Mouse (Mus musculus) hindbrain, embryonic 11.5 days (tissue): ENCODE data around the gene Veph1. TPM values are rescaled to one million over a fixed set of nuclear protein-coding genes. Genes with fewer than 3 reads are reported as not detected.

Experiments
- ATAC-seq: fragments of 200-750 bp; cut with Nextera tagmentation; 2 replicates; pipeline ENCODE4 v1.8.0; 2017; ENCODE audit warnings: mild to moderate bottlenecking, moderate TSS enrichment, moderate library complexity; ENCODE audit not compliant: low FRiP score
- DNase-seq: peaks from one replicate; pipeline ENCODE4 v3.0.0-alpha.2; 2015; ENCODE audit warnings: low spot score
- H3K27ac ChIP-seq: fragments of 300-500 bp; sonication (generic); 2 replicates; pipeline ENCODE4 v1.5.1; 2014; ENCODE audit warnings: mild to moderate bottlenecking, low read depth, low read length
- H3K27me3 ChIP-seq: fragments of 300-500 bp; sonication (generic); 2 replicates; pipeline ENCODE4 v1.6.1; 2014; ENCODE audit warnings: mild to moderate bottlenecking, low read length, moderate library complexity, mixed read lengths; ENCODE audit not compliant: control insufficient read depth, insufficient read depth
- H3K36me3 ChIP-seq: fragments of 300-500 bp; sonication (generic); 2 replicates; pipeline ENCODE4 v1.6.1; 2014; ENCODE audit warnings: mild to moderate bottlenecking, low read length, moderate library complexity, mixed read lengths; ENCODE audit not compliant: control insufficient read depth, insufficient read depth
- H3K4me1 ChIP-seq: fragments of 300-500 bp; sonication (generic); replicated peaks from 2 replicates; pipeline ENCODE4 v1.6.1; 2014; ENCODE audit warnings: low read length, mixed read lengths; ENCODE audit not compliant: control insufficient read depth, insufficient read depth
- H3K4me2 ChIP-seq: fragments of 300-500 bp; sonication (generic); replicated peaks from 2 replicates; pipeline ENCODE4 v1.6.1; 2014; ENCODE audit warnings: mild to moderate bottlenecking, low read depth, low read length
- H3K4me3 ChIP-seq: fragments of 300-500 bp; sonication (generic); 2 replicates; pipeline ENCODE4 v1.5.1; 2014; ENCODE audit warnings: low read depth, low read length
- H3K9ac ChIP-seq: fragments of 300-500 bp; sonication (generic); 2 replicates; pipeline ENCODE4 v1.6.1; 2014; ENCODE audit warnings: low read depth, low read length
- H3K9me3 ChIP-seq: fragments of 300-500 bp; sonication (generic); 2 replicates; pipeline ENCODE4 v1.6.1; 2016; ENCODE audit warnings: low read length; ENCODE audit not compliant: control insufficient read depth
- WGBS: fragments of 180-500 bp; shearing (Covaris S2); extraction: QIAGEN DNeasy Blood & Tissue Kit; methylation state at CpG from one replicate; pipeline ENCODE4 v1.1.7; 2014; 5-methylcytosine and 5-hydroxymethylcytosine counted together
- polyA plus RNA-seq: library from polyadenylated mRNA; unstranded; fragments of >200 nt; fragmentation: Nextera tagmentation; extraction: Ambion mirVana; gene quantifications from 2 replicates; pipeline ENCODE4 v1.2.1, GENCODE M21; 2014

The Veph1 gene
- polyA plus RNA-seq, 1 experiment from 2014 or later: 26.2 TPM

GRCm38 (mm10) chr3:66101809-66102598 lies 194.6 kb downstream of the Veph1 start:
- ATAC-seq (peak; percentile 96), DNase-seq (peak; percentile 20)
- Histone ChIP-seq H3K4me1 (no peaks in the 10 kb centered on the region), H3K36me3 (no peaks in the 10 kb centered on the region), H3K4me3 (no peak overlapping the region), H3K9ac (no peak overlapping the region), H3K9me3 (no peaks in the 10 kb centered on the region), H3K27me3 (no peaks in the 10 kb centered on the region), H3K4me2 (no peak overlapping the region), H3K27ac (no peak overlapping the region)
- WGBS: 68% methylated on average over 11 of the region's 11 CpGs

- no peak overlapping the region for H3K4me3 ChIP-seq
- 85% methylated on average over 2 of the region's 2 CpGs for WGBS
- H3K36me3 ChIP-seq: no peaks in the 10 kb centered on the region
- H3K9ac ChIP-seq: no peak overlapping the region
- no peak for DNase-seq
- no peak overlapping the region for H3K4me2 ChIP-seq
- H3K4me1 ChIP-seq: no peaks in the 10 kb centered on the region
- no peak overlapping the region for H3K27ac ChIP-seq
- no peaks in the 10 kb centered on the region for H3K9me3 ChIP-seq
- H3K27me3 ChIP-seq: no peaks in the 10 kb centered on the region
- ATAC-seq: no peak
Measured at GRCm38 (mm10) chr3:66101074-66101473, 195.6 kb downstream of the Veph1 start.

GRCm38 (mm10) chr3:66091746-66092145 lies 204.9 kb downstream of the Veph1 start:
- Histone ChIP-seq H3K4me2 (no peak overlapping the region), H3K4me1 (no peaks in the 10 kb centered on the region), H3K27ac (no peak overlapping the region), H3K9me3 (no peaks in the 10 kb centered on the region), H3K9ac (no peak overlapping the region), H3K27me3 (no peaks in the 10 kb centered on the region), H3K36me3 (no peaks in the 10 kb centered on the region), H3K4me3 (no peak overlapping the region)
- DNase-seq: no peak
- WGBS: 66% methylated on average over 2 of the region's 2 CpGs
- no peak for ATAC-seq

GRCm38 (mm10) chr3:66087608-66088007 lies 209.0 kb downstream of the Veph1 start:
- H3K4me3 ChIP-seq: no peak overlapping the region
- no peaks in the 10 kb centered on the region for H3K27me3 ChIP-seq
- 87% methylated on average over 7 of the region's 7 CpGs for WGBS
- H3K36me3 ChIP-seq: no peaks in the 10 kb centered on the region
- ATAC-seq (no peak), DNase-seq (no peak)
- no peak overlapping the region for H3K9ac ChIP-seq
- no peaks in the 10 kb centered on the region for H3K9me3 ChIP-seq
- no peaks in the 10 kb centered on the region for H3K4me1 ChIP-seq
- no peak overlapping the region for H3K4me2 ChIP-seq
- no peak overlapping the region for H3K27ac ChIP-seq

GRCm38 (mm10) chr3:66083856-66084255 lies 212.8 kb downstream of the Veph1 start:
- H3K9me3 ChIP-seq: no peaks in the 10 kb centered on the region
- H3K9ac ChIP-seq: no peak overlapping the region
- H3K4me2 ChIP-seq: no peak overlapping the region
- H3K36me3 ChIP-seq: no peaks in the 10 kb centered on the region
- DNase-seq: no peak
- no peaks in the 10 kb centered on the region for H3K27me3 ChIP-seq
- H3K4me3 ChIP-seq: no peak overlapping the region
- no peaks in the 10 kb centered on the region for H3K4me1 ChIP-seq
- no peak overlapping the region for H3K27ac ChIP-seq
- no peak for ATAC-seq
- 85% methylated on average over 3 of the region's 3 CpGs for WGBS

GRCm38 (mm10) chr3:66083407-66083806 lies 213.2 kb downstream of the Veph1 start:
- no peak for ATAC-seq

GRCm38 (mm10) chr3:66082975-66083374 lies 213.7 kb downstream of the Veph1 start:
- DNase-seq (no peak), ATAC-seq (no peak)
- Histone ChIP-seq H3K4me2 (no peak overlapping the region), H3K4me1 (no peaks in the 10 kb centered on the region), H3K27me3 (no peaks in the 10 kb centered on the region), H3K9ac (no peak overlapping the region), H3K9me3 (no peaks in the 10 kb centered on the region), H3K27ac (no peak overlapping the region), H3K36me3 (no peaks in the 10 kb centered on the region), H3K4me3 (no peak overlapping the region)
- 94% methylated on average over 4 of the region's 4 CpGs for WGBS

More at GRCm38 (mm10) chr3:66083407-66083806, 213.2 kb downstream of the Veph1 start:
- Histone ChIP-seq H3K4me2 (no peak overlapping the region), H3K9me3 (no peaks in the 10 kb centered on the region), H3K36me3 (no peaks in the 10 kb centered on the region), H3K27ac (no peak overlapping the region), H3K4me1 (no peaks in the 10 kb centered on the region), H3K9ac (no peak overlapping the region), H3K4me3 (no peak overlapping the region), H3K27me3 (no peaks in the 10 kb centered on the region)
- no peak for DNase-seq
- 80% methylated on average over 5 of the region's 5 CpGs for WGBS

- no peaks in the 10 kb centered on the region for H3K36me3 ChIP-seq
- WGBS: 71% methylated on average over 3 of the region's 3 CpGs
- DNase-seq: no peak
- no peaks in the 10 kb centered on the region for H3K4me1 ChIP-seq
- no peak overlapping the region for H3K27ac ChIP-seq
- H3K4me2 ChIP-seq: no peak overlapping the region
- no peak for ATAC-seq
- no peaks in the 10 kb centered on the region for H3K27me3 ChIP-seq
- no peaks in the 10 kb centered on the region for H3K9me3 ChIP-seq
- no peak overlapping the region for H3K9ac ChIP-seq
- no peak overlapping the region for H3K4me3 ChIP-seq
Measured at GRCm38 (mm10) chr3:66081363-66081736, 215.3 kb downstream of the Veph1 start.

GRCm38 (mm10) chr3:66080631-66081362 lies 215.8 kb downstream of the Veph1 start:
- H3K36me3 ChIP-seq: no peaks in the 10 kb centered on the region

More at GRCm38 (mm10) chr3:66080631-66081362, 215.8 kb downstream of the Veph1 start:
- no peak for DNase-seq
- Histone ChIP-seq H3K9me3 (no peaks in the 10 kb centered on the region), H3K4me2 (no peak overlapping the region), H3K27ac (no peak overlapping the region), H3K27me3 (no peaks in the 10 kb centered on the region), H3K4me3 (no peak overlapping the region), H3K4me1 (no peaks in the 10 kb centered on the region), H3K9ac (no peak overlapping the region)
- ATAC-seq: no peak
- 69% methylated on average over 4 of the region's 4 CpGs for WGBS
